8 mouse cellular contexts compared by ENCODE assay signal in the genomic region with DNA sequence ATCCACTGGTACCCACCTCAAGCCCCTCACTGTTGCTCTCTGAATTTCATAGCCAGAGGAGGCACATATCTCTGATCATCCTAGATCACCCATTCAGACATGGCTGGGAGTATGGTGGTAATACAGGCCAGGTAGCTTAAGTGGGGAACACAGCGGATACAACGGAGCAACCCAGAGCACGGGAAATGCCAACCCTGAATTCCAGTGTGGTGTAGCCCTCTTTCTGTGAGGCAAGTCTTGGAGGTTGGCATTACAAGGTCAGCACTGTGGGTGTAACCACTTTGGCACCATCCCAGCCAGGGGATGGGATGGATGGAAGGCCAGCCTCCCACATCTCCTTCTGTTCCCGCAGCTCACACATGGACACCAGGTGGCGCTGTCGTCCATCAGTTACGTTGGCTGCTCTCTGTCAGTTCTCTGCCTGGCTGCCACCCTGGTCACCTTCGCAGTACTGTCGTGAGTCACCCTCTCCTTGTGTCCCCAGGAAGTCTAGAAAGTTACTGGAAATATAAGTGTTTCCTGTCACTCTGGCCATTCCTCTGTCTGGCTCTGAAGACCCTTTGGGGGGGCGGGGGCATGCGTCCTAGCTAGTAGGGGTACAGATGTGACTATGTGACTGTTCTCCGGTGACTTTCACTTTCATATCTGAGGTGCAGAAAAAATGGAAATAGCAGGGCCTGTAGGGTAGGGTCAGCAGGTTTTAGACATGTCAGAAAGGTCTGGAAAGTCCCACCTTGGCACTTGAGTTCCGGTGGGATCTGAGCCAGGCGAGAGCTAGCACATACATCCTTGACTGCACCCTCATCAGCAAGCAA.
A peak's percentile ranks its signal among the peaks of the same experiment; 100 is the strongest.
DNase-seq lines count a peak whose midpoint lies in the region; ATAC-seq lines count a peak whose summit lies in the region.

No protein-coding gene starts in this region.

- no peak overlapping the region for H3K9ac ChIP-seq in intestine, embryonic 16.5 days (ENCODE audit: low read depth, low read length)

- intact Hi-C loops in gastrocnemius, postnatal 36 days (cut with DNase I): loop anchor here (2.0 to 10.0 kb wide), 3 partner anchors 207 to 417 kb away; no protein-coding TSS in a partner anchor
- intact Hi-C loops in left cerebral cortex, postnatal 25 days (cut with DNase I): loop anchor here (1.0 to 2.0 kb wide), 2 partner anchors 407 to 416 kb away; a partner anchor contains a TSS

- peak; percentile 86 to 95 for DNase-seq in adrenal gland, adult (ENCODE audit: inconsistent age in 2 of 2, low spot score in 1 of 2)
- DNase-seq in embryo, embryonic 10.5 days (ENCODE audit: low spot score): peak; percentile 89
- peak; percentile 73 to 75 for DNase-seq in gastrocnemius, postnatal 36 days
- DNase-seq in left cerebral cortex, postnatal 25 days (ENCODE audit: low spot score in 2 of 2): peak; percentile 85 to 88
- peak; percentile 86 for DNase-seq in mesoderm, embryonic 11.5 days (ENCODE audit: low read depth, low spot score)
- DNase-seq in right cerebral cortex, postnatal 25 days: peak; percentile 82
- DNase-seq in urinary bladder, postnatal 36 days (ENCODE audit: low spot score in 2 of 2): peak; percentile 77 to 85

- no peaks in the 10 kb centered on the region for H3K27me3 ChIP-seq in intestine, embryonic 16.5 days (replicated peaks; ENCODE audit: control insufficient read depth, insufficient read depth, low read length)

- peak; percentile 74 for ATAC-seq in intestine, embryonic 16.5 days

- H3K4me2 ChIP-seq in intestine, embryonic 16.5 days (ENCODE audit: low read depth, low read length): no peak overlapping the region

- 48% methylated on average over 14 of the region's 14 CpGs for WGBS in intestine, embryonic 16.5 days

- no peaks in the 10 kb centered on the region for H3K4me1 ChIP-seq in intestine, embryonic 16.5 days (ENCODE audit: control insufficient read depth, insufficient read depth, low read length)

- H3K4me3 ChIP-seq in intestine, embryonic 16.5 days (ENCODE audit: low read length): peak overlapping the region; percentile 11; the same call in 1 of the 2 replicates

- H3K27ac ChIP-seq in intestine, embryonic 16.5 days (ENCODE audit: low read length): no peak overlapping the region

- H3K36me3 ChIP-seq in intestine, embryonic 16.5 days (ENCODE audit: control insufficient read depth, insufficient read depth, low read length): no peaks in the 10 kb centered on the region

- no peaks in the 10 kb centered on the region for H3K9me3 ChIP-seq in intestine, embryonic 16.5 days (ENCODE audit: control insufficient read depth, low read length)
